Mouse (Mus musculus) forebrain, embryonic 11.5 days (tissue): Measurements from ENCODE around the gene F13b. TPM values are rescaled to one million over a fixed set of nuclear protein-coding genes. Genes with fewer than 3 reads are reported as not detected.

ENCODE experiments used
- polyA plus RNA-seq: library from polyadenylated mRNA; unstranded; fragments of >200 nt; fragmentation: Nextera tagmentation; extraction: Ambion mirVana; gene quantifications from 2 replicates; pipeline ENCODE4 v1.2.1, GENCODE M21; 2014

Gene F13b
- polyA plus RNA-seq, 1 experiment from 2014 or later = not detected

Other genes with a start within 250 kb of the F13b start
- gene Crb1, start 124.6 kb upstream of the F13b start, polyA plus RNA-seq = 2.0 and 2.1 TPM in 2 replicates
- gene Zbtb41, start 79.4 kb upstream of the F13b start, polyA plus RNA-seq = 18.3 and 21.0 TPM in 2 replicates
- 33.1 and 34.3 TPM in 2 replicates for gene Aspm, start 46.9 kb upstream of the F13b start, polyA plus RNA-seq
- gene Cfhr1, start 58.6 kb downstream of the F13b start, polyA plus RNA-seq = not detected in 2 replicates